Mouse (Mus musculus) layer of hippocampus, adult 2 months (tissue): ENCODE results near the gene Crybg1. TPM values are rescaled to one million over a fixed set of nuclear protein-coding genes. Genes with fewer than 3 reads are reported as not detected.
"Not testable (repeated sequence)": the region's sequence is repeated elsewhere in the genome, so short reads cannot be mapped to it uniquely, and the experiment has no call there.

ENCODE experiments used
- DNase-seq, 2 experiments: peaks; one replicate each; pipeline ENCODE4 v3.0.0; 2022; ENCODE audit warnings: low spot score in 2 of 2
- H3K27ac ChIP-seq: fragments of 200-600 bp; 2 replicates; pipeline ENCODE4 v1.8.1; 2022
- H3K4me3 ChIP-seq: fragments of 200-600 bp; 2 replicates; pipeline ENCODE4 v1.8.1; 2022; ENCODE audit warnings: mild to moderate bottlenecking
- CTCF ChIP-seq: fragments of 200-600 bp; conservative IDR thresholded peaks from 2 replicates; pipeline ENCODE4 v1.8.1; 2022; ENCODE audit warnings: antibody characterized with exemption, mild to moderate bottlenecking, moderate library complexity
- total RNA-seq, 2 experiments: library from RNA; stranded (reverse); gene quantifications; 2 replicates each; pipeline ENCODE4 v1.2.3; 2021

Crybg1 gene
- total RNA-seq, 2 experiments from 2014 or later = 0.56 to 0.74 TPM

DNA sequence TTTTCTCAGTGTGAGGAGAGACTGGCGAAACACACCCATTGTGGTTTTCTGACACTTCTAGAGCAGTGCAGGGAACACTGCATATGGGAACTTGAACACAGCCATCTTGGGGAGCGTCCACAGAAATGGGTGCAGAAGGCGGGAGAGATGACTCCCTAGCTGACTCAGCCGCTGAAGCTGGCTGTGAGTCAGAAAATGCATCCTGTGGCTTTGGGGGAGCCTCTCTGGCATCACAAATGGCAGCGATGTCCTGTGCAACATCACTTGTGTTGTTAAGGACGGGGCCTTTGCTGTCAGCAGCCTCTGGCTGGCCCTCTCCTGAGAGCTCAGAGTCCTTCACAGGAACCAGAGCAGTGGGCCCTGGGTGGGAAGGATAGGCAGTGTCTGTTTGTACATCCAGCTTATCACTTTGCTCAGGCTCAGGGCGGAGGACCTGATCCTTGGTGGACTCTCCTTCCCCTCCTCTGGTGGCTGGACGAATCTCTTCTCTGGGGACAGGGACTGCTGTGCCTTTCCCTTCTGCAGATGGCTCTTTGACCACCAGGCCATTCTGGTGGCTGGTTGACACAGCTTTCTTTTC is 150.1 kb downstream of the Crybg1 start:
- no peak for TF ChIP-seq CTCF
- Histone ChIP-seq H3K4me3 (no peak overlapping the region), H3K27ac (no peak overlapping the region)
- DNase-seq = no peak

DNA sequence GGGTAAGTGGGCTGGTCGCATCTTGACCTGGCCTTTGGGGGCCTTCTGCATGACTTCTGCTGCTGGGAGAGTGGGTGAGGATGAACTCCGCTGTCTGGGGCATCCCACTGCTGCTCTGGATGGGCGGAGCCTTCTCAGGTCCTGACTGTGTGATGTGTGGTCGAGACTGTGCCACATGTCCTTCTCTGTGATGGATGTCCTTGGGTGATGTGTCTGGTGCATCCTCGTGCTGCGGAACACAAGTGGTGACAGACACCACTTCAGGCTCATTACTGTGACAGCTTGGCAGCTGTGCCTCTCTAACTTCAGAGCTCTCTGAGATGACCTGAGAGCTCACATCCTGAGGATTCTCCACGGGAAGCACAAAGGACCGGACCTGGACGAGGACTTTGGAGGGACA is 150.6 kb downstream of the Crybg1 start:
- H3K27ac ChIP-seq = no peak overlapping the region
- no peak overlapping the region for H3K4me3 ChIP-seq
- no peak for TF ChIP-seq CTCF
- no peak for DNase-seq

DNA sequence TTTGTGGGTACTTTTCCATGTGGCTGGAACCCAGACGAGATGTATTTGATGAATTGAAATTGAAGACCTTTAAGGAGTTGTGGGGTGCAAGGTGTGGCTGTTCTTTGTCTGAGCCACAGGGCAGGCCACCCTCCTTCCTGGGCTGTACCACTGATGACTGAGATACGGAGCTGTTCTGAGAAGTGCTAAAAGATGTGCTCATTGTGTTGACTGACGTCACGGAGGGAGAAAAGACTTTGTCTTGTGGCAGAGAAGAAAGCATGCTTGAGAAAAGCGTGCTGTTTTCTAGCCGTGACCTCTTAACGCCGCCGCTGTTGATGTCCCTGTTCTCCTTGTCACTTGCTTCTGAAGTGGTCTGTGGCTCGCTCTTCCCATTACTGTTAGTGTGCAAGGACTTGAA is 151.4 kb downstream of the Crybg1 start:
- no peak for TF ChIP-seq CTCF
- DNase-seq = no peak
- Histone ChIP-seq H3K27ac (no peak overlapping the region), H3K4me3 (no peak overlapping the region)

DNA sequence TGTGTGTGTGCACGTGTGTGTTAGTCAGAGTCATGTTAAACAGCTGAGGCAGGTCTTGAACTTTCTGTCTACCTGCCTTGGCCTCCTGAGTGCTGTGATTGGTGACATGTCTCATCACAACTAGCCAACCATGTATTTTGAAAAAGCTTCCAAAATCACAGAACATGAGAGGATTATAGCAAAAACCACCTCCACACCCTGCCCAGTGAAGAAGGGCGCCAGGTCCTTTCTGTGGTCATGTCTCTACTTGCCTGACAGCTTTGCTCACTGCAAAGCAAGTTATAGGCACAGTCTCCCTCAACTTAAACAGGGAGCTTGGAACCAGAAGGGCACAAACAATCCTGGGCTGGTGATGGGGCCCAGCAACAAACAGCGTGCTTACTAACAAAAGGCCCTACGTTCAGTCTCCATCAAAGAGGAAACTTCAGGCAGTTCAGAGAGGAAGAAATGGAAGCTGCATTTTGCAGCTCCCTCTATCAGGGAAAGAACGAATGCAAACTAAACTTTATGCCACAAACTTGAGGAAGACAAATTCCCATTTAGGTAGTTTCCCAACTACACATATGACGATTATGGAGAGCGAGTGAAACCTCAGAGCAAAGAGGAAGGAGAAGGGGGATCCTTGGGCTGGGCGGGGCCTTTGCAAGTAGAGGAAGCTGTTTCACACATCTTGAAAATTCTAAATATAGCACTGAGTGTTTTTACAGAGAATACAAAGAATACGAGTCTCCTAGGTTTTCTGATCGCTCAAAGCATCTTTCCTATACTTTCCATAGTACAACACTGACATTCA is 152.6 kb downstream of the Crybg1 start:
- TF ChIP-seq CTCF = no peak
- no peak overlapping the region for H3K27ac ChIP-seq
- H3K4me3 ChIP-seq = no peak overlapping the region
- no peak for DNase-seq

DNA sequence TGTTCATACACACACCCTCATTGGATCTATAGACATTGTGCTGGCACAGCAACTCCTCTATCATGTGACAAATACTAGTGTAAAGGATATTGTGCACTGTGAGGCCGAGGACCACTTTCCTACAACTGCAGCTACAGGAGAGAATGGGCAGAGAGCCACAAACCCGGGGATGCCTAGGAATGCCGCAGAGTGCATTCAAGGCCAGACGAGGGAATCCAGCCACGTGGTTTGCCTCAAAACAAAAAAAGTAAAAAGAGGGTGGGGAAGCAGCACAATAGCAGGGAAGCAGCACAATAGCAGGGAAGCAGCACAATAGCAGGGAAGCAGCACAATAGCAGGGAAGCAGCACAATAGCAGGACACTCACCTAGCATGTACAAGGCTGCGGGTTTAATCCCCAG is 155.5 kb downstream of the Crybg1 start:
- no peak for DNase-seq
- Histone ChIP-seq H3K4me3 (no peak overlapping the region), H3K27ac (no peak overlapping the region)
- no peak for TF ChIP-seq CTCF

DNA sequence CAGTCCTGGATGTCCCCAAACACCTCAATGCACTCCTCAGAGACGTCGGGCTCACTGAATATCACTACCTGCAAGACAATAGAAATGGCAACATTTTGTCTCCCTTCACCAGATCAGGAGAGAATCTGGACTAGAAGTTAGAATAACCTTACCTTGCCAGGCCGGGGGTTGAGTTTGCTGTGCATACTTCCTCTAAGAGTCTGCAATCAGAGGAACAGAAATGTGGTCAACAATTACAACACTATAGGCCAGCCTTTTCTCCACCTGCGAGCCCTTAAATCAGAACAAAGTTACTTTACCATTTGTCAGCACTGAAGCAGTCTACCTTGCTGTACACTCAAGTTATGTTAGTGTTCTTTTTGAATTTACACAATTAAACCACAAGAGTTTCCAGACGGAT is 156.1 kb downstream of the Crybg1 start:
- DNase-seq = no peak
- Histone ChIP-seq H3K4me3 (no peak overlapping the region), H3K27ac (no peak overlapping the region)
- no peak for TF ChIP-seq CTCF

DNA sequence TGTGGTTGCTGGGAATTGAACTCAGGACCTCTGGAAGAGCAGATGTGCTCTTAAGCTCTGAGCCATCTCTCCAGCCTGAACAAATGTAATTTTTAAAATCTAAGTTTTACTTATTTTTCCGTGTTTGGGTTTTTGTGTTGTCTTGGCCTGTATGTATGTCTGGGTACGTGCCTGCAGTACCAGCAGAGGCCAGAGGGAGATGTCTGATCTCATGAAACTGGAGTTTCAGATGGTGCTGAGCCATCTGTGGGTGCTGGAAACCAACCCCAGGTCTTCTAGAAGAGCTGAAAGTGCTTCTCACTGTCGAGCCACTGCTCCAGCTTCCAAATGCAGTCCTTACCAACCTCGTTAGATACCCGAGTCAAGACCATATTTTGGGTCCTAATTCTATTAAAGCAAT is 157.4 kb downstream of the Crybg1 start:
- TF ChIP-seq CTCF = peak; percentile 53
- no peak overlapping the region for H3K27ac ChIP-seq
- DNase-seq = no peak
- H3K4me3 ChIP-seq = no peak overlapping the region

DNA sequence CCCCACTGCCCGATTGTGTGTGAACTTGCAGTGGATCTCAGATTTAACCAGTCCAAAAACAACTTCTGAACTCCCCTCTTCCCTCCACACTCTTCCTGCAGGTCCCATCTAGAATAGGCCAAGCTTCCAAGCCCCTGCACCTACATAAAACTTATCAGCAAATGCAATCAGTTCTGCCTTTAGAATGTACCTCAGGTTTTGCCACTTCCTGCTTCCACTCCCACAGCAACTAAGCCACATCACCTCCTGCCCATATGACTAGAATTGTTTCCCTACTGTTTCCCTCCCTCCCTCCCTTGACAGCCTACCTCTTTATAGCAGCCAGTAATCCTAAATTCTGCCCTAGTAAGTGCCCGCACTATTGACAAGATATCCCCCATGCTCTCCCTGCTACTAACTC is 164.8 kb downstream of the Crybg1 start:
- no peak overlapping the region for H3K4me3 ChIP-seq
- DNase-seq = no peak
- no peak overlapping the region for H3K27ac ChIP-seq
- TF ChIP-seq CTCF = no peak

DNA sequence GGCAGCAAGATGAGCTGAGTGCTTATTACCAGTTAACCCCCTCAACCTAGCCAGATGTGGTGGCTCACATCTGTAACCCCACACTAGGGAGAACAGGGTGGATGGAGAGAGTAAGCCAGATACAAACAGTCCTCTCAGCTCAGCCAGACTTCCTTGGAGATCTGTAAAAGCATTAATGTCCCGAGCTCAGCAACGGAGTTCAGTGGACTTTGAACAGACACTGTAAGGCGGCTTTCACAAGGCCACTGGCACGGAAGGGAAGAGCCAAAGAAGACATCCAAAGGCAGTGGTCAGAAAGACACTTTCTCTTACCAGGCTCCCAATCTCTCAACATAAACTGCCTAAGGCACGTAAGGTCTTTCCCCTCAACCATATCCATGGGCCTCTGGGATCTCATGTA is 165.4 kb downstream of the Crybg1 start:
- no peak for DNase-seq
- no peak overlapping the region for H3K4me3 ChIP-seq
- no peak overlapping the region for H3K27ac ChIP-seq
- no peak for TF ChIP-seq CTCF

DNA sequence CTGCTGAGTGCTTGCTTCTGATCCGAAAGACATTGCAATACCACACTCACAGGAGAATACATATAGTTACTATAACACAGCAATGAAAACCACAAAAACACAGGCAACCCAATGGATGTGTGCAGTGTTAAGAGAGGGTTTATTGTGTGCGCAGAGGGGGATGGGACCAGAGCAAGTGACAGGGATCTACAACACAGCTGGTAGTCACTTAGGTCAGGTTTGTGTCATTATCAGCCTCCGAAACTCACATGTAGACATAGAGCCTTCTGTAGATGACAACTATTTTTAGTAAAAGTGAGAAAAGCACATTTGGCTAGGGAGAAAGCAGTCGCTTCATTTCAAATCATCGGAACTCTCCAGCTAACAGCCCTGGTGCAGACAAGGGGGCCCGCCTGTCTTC is 166.2 kb downstream of the Crybg1 start:
- Histone ChIP-seq H3K27ac (no peak overlapping the region), H3K4me3 (no peak overlapping the region)
- no peak for TF ChIP-seq CTCF
- DNase-seq = no peak

DNA sequence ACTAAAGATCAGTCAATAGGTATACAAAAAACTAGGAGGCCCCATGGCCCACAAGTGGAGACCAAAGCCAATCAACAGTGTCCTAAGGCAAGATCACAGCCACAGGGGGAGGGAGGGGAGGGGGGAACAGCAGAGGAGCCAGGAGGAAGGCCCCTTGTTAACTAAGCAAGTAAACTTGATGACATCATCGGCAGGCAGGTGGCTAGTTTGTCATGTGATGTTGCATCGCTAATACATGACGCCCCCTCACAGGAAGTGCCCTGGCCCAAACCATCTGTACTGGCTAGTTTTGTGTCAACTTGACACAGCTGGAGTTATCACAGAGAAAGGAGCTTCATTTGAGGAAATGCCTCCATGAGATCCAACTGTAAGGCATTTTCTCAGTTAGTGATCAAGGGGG is 167.9 kb downstream of the Crybg1 start:
- DNase-seq, H3K4me3 ChIP-seq, H3K27ac ChIP-seq: not testable (repeated sequence)

DNA sequence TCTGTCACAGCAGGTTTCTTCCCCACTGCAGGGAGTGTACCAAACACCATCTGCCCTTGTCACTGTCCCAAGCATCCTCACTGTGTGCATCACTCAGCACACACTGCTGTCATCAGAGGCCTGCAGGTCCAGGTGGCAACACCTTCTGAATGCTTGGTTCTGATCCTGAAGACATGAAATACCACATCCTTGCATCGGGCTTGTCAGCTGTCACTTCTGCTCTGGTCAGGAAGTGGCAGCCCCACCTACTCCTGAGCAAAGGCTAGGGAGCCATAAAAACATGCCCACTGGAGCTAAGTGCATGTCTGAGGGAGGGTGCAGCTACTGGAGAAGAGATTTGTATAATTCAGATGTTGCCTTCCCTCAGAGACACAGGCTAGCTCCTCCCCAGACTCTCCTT is 168.6 kb downstream of the Crybg1 start:
- Histone ChIP-seq H3K27ac (no peak overlapping the region), H3K4me3 (no peak overlapping the region)
- TF ChIP-seq CTCF = no peak
- no peak for DNase-seq

DNA sequence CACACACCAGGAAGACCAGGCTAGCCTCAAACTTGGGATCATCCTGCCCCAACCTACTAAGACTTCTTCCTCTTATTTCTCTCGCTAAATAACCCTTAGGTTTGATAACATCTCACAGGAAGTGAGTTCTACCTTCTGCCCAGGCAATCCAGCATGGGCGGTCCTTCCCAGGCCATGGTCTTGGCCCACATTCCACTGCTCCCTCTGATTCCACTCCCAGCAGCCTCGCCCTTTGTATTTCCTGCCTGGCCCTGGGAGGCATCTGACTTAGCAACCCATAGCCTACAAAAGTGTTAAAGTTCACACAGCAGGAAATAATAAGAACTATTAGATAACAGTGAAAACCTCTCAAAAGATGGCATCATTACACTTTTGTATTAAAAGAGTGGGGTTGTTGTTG is 171.3 kb downstream of the Crybg1 start:
- no peak for TF ChIP-seq CTCF

DNA sequence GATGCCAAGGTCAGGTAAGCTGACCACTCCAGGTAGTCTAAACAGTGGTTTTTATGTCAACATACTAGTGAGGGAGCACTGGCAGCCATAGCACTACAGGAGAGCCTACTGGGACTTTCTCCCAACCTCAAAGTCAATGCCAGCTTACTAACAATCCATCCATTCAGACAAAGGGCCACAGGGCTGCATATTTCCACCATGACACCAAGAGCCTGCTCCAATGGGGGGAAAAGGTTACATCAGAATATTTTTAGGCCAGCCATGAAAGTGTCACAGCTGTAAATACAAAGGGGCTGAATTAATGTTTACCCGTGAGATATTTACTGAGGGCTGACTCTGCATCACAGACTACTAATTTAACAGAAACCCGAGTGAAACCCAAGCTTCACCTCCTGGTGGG is 175.4 kb downstream of the Crybg1 start:
- DNase-seq = no peak
- no peak for TF ChIP-seq CTCF
- H3K4me3 ChIP-seq = no peak overlapping the region
- H3K27ac ChIP-seq = no peak overlapping the region

More for the DNA sequence above, 171.3 kb downstream of the Crybg1 start:
- Histone ChIP-seq H3K27ac (no peak overlapping the region), H3K4me3 (no peak overlapping the region)
- no peak for DNase-seq
